Mouse (Mus musculus): ENCODE results near the gene Fam241b.
"Not testable (repeated sequence)": the region's sequence is repeated elsewhere in the genome, so short reads cannot be mapped to it uniquely, and the experiment has no call there.

The Fam241b gene

GRCm38 (mm10) chr10:62128316-62128951, 15.3 kb downstream of the Fam241b start:
- peak; percentile 65 for DNase-seq (ENCODE audit: low read depth, low spot score)

- DNase-seq (ENCODE audit: low read depth, low spot score) = no peak
Measured at GRCm38 (mm10) chr10:62127711-62128231, 15.9 kb downstream of the Fam241b start.

GRCm38 (mm10) chr10:62127137-62127536, 16.6 kb downstream of the Fam241b start:
- no peak for DNase-seq (ENCODE audit: low read depth, low spot score)

- DNase-seq (ENCODE audit: low read depth, low spot score) = no peak
Measured at GRCm38 (mm10) chr10:62113865-62114647, 29.7 kb downstream of the Fam241b start.

GRCm38 (mm10) chr10:62111207-62111576, 32.5 kb downstream of the Fam241b start:
- peak; percentile 81 for DNase-seq (ENCODE audit: low read depth, low spot score)

GRCm38 (mm10) chr10:62110504-62111206, 33.1 kb downstream of the Fam241b start:
- DNase-seq (ENCODE audit: low read depth, low spot score) = peak; percentile 91

- DNase-seq (ENCODE audit: low read depth, low spot score) = no peak
Measured at GRCm38 (mm10) chr10:62107048-62107447, 36.7 kb downstream of the Fam241b start.

- peak; percentile 93 for DNase-seq (ENCODE audit: low read depth, low spot score)
Measured at GRCm38 (mm10) chr10:62104835-62105576, 38.7 kb downstream of the Fam241b start.

- peak; percentile 97 for DNase-seq (ENCODE audit: low read depth, low spot score)
Measured at GRCm38 (mm10) chr10:62101504-62102439, 41.9 kb downstream of the Fam241b start.

GRCm38 (mm10) chr10:62099749-62100403, 43.8 kb downstream of the Fam241b start:
- DNase-seq (ENCODE audit: low read depth, low spot score) = no peak

GRCm38 (mm10) chr10:62094401-62094800, 49.3 kb downstream of the Fam241b start:
- DNase-seq (ENCODE audit: low read depth, low spot score) = no peak

- no peak for DNase-seq (ENCODE audit: low read depth, low spot score)
Measured at GRCm38 (mm10) chr10:62093903-62094302, 49.8 kb downstream of the Fam241b start.

- DNase-seq (ENCODE audit: low read depth, low spot score) = no peak
Measured at GRCm38 (mm10) chr10:62089486-62089885, 54.2 kb downstream of the Fam241b start.

GRCm38 (mm10) chr10:62089071-62089470, 54.6 kb downstream of the Fam241b start:
- peak; percentile 69 for DNase-seq (ENCODE audit: low read depth, low spot score)

GRCm38 (mm10) chr10:62088411-62088810, 55.3 kb downstream of the Fam241b start:
- peak; percentile 42 for DNase-seq (ENCODE audit: low read depth, low spot score)

- DNase-seq (ENCODE audit: low read depth, low spot score) = no peak
Measured at GRCm38 (mm10) chr10:62086826-62087225, 56.9 kb downstream of the Fam241b start.

GRCm38 (mm10) chr10:62086044-62086443, 57.7 kb downstream of the Fam241b start:
- no peak for DNase-seq (ENCODE audit: low read depth, low spot score)

- no peak for DNase-seq (ENCODE audit: low read depth, low spot score)
Measured at GRCm38 (mm10) chr10:62076248-62077134, 67.2 kb downstream of the Fam241b start.

GRCm38 (mm10) chr10:62071346-62071745, 72.4 kb downstream of the Fam241b start:
- not testable (repeated sequence) for DNase-seq (ENCODE audit: low read depth, low spot score)

All from brain, adult 2 months (tissue).